Mouse (Mus musculus): ENCODE measurements around the gene Trpm3.

- TF ChIP-seq CTCF (IDR thresholded peaks at IDR 0.05; ENCODE audit: insufficient read depth, low read length) (no peak), POLR2A (IDR thresholded peaks at IDR 0.05; ENCODE audit: borderline replicate concordance, extremely low read depth, low read depth, low read length) (no peak)
These were observed 786.4 kb downstream of the Trpm3 start for GRCm38 (mm10) chr19:22925284-22925683.

Data from lung, adult 2 months (tissue).